Mouse (Mus musculus) spleen, adult 2 months (tissue): ENCODE results near the gene Myh9.

Experiments used
- CTCF ChIP-seq: fragments of 200-500 bp; IDR thresholded peaks from 2 replicates; pipeline ENCODE4 v1.5.1; 2011; ENCODE audit warnings: mild to moderate bottlenecking, inconsistent platforms; ENCODE audit not compliant: insufficient read depth, insufficient read length, insufficient replicate concordance; ENCODE audit errors: extremely low read depth
- POLR2A ChIP-seq: fragments of 200-500 bp; IDR thresholded peaks from 2 replicates; pipeline ENCODE4 v1.6.1; 2011; ENCODE audit warnings: low read depth, low read length, inconsistent platforms

GRCm38 (mm10) chr15:77817417-77817816 is 24.6 kb downstream of the Myh9 start:
- TF ChIP-seq POLR2A: no peak
- no peak for TF ChIP-seq CTCF
